Mouse (Mus musculus) heart, embryonic 15.5 days (tissue): Measurements from ENCODE around the gene Ctbp1. TPM values are rescaled to one million over a fixed set of nuclear protein-coding genes. Genes with fewer than 3 reads are reported as not detected.

Source experiments
- ATAC-seq: fragments of 200-750 bp; cut with Nextera tagmentation; replicated peaks from 2 replicates; pipeline ENCODE4 v1.8.0; 2017; ENCODE audit warnings: low read depth, moderate TSS enrichment; ENCODE audit not compliant: insufficient number of reproducible peaks, insufficient read depth, low FRiP score
- H3K27ac ChIP-seq: fragments of 300-500 bp; sonication (generic); 2 replicates; pipeline ENCODE4 v1.5.1; 2015; ENCODE audit warnings: mild to moderate bottlenecking, inconsistent platforms
- H3K27me3 ChIP-seq: fragments of 300-500 bp; sonication (generic); 2 replicates; pipeline ENCODE4 v1.6.1; 2015; ENCODE audit warnings: inconsistent platforms
- H3K36me3 ChIP-seq: fragments of 300-500 bp; sonication (generic); 2 replicates; pipeline ENCODE4 v1.6.1; 2015; ENCODE audit warnings: mild to moderate bottlenecking, inconsistent platforms
- H3K4me1 ChIP-seq: fragments of 300-500 bp; sonication (generic); replicated peaks from 2 replicates; pipeline ENCODE4 v1.6.1; 2015; ENCODE audit warnings: inconsistent platforms
- H3K4me2 ChIP-seq: fragments of 300-500 bp; sonication (generic); 2 replicates; pipeline ENCODE4 v1.6.1; 2015; ENCODE audit warnings: inconsistent platforms, mild to moderate bottlenecking, moderate library complexity
- H3K4me3 ChIP-seq: fragments of 300-500 bp; sonication (generic); 2 replicates; pipeline ENCODE4 v1.5.1; 2015; ENCODE audit warnings: mild to moderate bottlenecking, inconsistent platforms
- H3K9ac ChIP-seq: fragments of 300-500 bp; sonication (generic); 2 replicates; pipeline ENCODE4 v1.6.1; 2015; ENCODE audit warnings: mild to moderate bottlenecking, inconsistent platforms
- H3K9me3 ChIP-seq: fragments of 300-500 bp; sonication (generic); replicated peaks from 2 replicates; pipeline ENCODE4 v1.6.1; 2016; ENCODE audit warnings: inconsistent platforms
- WGBS: fragments of 180-500 bp; shearing (Covaris S2); methylation state at CpG from one replicate; pipeline ENCODE4 v1.1.7; 2015; ENCODE audit warnings: mixed read lengths; 5-methylcytosine and 5-hydroxymethylcytosine counted together
- polyA plus RNA-seq: library from polyadenylated mRNA; unstranded; fragments of >200 nt; fragmentation: Nextera tagmentation; extraction: Ambion mirVana; gene quantifications from 2 replicates; pipeline ENCODE4 v1.2.1, GENCODE M21; 2015

Gene Ctbp1
- polyA plus RNA-seq, result 190 and 256 TPM in 2 replicates

DNA sequence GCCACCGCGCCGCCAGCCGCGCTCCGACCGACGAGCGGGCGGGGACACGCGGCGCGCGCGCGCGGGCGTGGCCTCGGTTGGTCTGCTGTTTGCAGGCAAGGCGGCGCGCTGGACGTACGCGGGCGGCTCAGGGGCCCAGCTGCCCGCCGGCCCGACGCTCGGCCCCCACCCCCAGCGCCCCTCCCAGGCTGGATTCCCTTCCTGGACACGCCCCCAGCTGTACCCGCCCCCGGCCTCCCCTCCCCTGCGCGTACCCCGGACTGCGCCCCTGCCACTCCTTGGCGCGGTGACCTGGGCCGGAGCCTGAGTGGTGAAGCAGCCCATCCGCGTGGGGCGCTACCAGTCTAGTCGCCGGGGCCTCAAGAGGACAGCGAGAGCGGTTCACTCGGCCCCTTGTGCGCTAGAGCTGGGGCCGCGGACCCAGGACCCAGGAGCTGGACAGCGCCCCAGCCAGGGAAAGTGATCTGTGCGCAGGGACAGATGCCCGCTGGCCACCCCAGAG lies at the start of gene Ctbp1:
Gene Ctbp1 (minus strand): TSS at position 42 of the 502 bp plus-strand sequence.
- no peaks in the 10 kb centered on the region for H3K9me3 ChIP-seq
- WGBS, result under 1% methylated on average over 36 of the region's 57 CpGs
- H3K4me1 ChIP-seq, result peaks cover 41% of the 10 kb centered on the region
- peak within 1 kb of the TSS; percentile 99 for H3K27ac ChIP-seq
- peak; percentile 89 for ATAC-seq
- peak within 1 kb of the TSS; percentile 97 for H3K4me3 ChIP-seq
- H3K4me2 ChIP-seq, result peak within 1 kb of the TSS; percentile 89
- H3K27me3 ChIP-seq, result no peaks in the 10 kb centered on the region
- peak within 1 kb of the TSS; percentile 93 for H3K9ac ChIP-seq
- no peaks in the 10 kb centered on the region for H3K36me3 ChIP-seq

DNA sequence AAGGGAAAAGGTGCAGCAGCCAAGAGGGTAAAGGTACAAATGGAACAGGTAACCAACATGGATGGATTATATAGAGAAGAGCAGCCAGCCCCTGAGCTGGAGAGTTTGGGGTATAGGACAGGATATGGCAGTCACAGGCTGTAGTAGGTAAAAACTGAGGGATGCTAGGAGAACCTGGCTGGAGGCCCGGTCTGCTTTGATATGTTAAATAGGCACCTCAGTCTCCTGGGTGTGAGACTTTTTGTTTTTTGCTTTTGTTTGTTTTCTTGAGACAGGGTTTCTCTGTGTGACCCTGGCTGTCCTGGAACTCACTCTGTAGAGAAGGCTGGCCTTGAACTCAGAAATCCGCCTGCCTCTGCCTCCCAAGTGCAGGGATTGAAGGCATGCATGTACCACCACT lies 49.7 kb upstream of the Ctbp1 start:
- 54% methylated on average over 2 of the region's 2 CpGs for WGBS
- Histone ChIP-seq H3K9ac (no peak overlapping the region), H3K4me3 (no peak overlapping the region)

DNA sequence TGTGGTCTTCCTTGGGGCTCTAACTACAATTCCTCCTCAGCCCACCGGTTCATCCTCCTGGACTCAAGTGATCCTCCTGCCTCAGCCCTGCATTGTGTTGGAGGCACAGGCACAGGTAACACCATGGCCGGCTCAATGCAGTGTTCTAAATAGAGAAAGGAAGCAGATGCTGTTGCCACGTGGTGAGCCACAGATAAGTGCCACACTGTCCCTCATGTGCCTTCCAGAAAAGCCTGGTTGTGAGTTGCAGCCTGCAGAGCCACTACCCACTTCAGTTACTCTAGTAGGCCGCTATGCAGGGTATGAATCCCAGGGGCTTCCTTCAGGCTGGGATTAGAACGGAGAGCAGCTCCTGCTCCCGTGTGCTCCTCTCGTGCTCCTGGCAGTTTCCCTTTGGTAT lies 37.4 kb upstream of the Ctbp1 start:
- Histone ChIP-seq H3K4me3 (no peak overlapping the region), H3K27me3 (no peaks in the 10 kb centered on the region), H3K27ac (no peak overlapping the region), H3K36me3 (no peaks in the 10 kb centered on the region), H3K4me2 (no peak overlapping the region), H3K9me3 (no peaks in the 10 kb centered on the region), H3K4me1 (no peaks in the 10 kb centered on the region), H3K9ac (no peak overlapping the region)
- ATAC-seq, result no peak
- 75% methylated on average over 7 of the region's 7 CpGs for WGBS

More for the DNA sequence above, 49.7 kb upstream of the Ctbp1 start:
- no peak overlapping the region for H3K27ac ChIP-seq
- H3K4me1 ChIP-seq, result no peaks in the 10 kb centered on the region
- H3K9me3 ChIP-seq, result no peaks in the 10 kb centered on the region
- no peaks in the 10 kb centered on the region for H3K27me3 ChIP-seq
- no peaks in the 10 kb centered on the region for H3K36me3 ChIP-seq
- ATAC-seq, result no peak
- no peak overlapping the region for H3K4me2 ChIP-seq

- ATAC-seq, result no peak
- Histone ChIP-seq H3K9ac (no peak overlapping the region), H3K4me1 (no peaks in the 10 kb centered on the region), H3K9me3 (no peaks in the 10 kb centered on the region), H3K36me3 (no peaks in the 10 kb centered on the region), H3K4me3 (no peak overlapping the region), H3K27ac (no peak overlapping the region), H3K4me2 (no peak overlapping the region), H3K27me3 (no peaks in the 10 kb centered on the region)
- 69% methylated on average over 3 of the region's 3 CpGs for WGBS
Measured at GRCm38 (mm10) chr5:33310704-33311462, 36.1 kb upstream of the Ctbp1 start.

- Histone ChIP-seq H3K9ac (no peak overlapping the region), H3K27ac (no peak overlapping the region)
- 75% methylated on average over 2 of the region's 2 CpGs for WGBS
Measured at GRCm38 (mm10) chr5:33301801-33302200, 27.0 kb upstream of the Ctbp1 start.

GRCm38 (mm10) chr5:33297164-33297563 lies 22.4 kb upstream of the Ctbp1 start:
- Histone ChIP-seq H3K9me3 (no peaks in the 10 kb centered on the region), H3K27ac (no peak overlapping the region), H3K9ac (no peak overlapping the region), H3K4me1 (no peaks in the 10 kb centered on the region), H3K27me3 (no peaks in the 10 kb centered on the region), H3K4me2 (no peak overlapping the region), H3K36me3 (no peaks in the 10 kb centered on the region), H3K4me3 (no peak overlapping the region)
- 63% methylated on average over 6 of the region's 6 CpGs for WGBS
- no peak for ATAC-seq

More at GRCm38 (mm10) chr5:33301801-33302200, 27.0 kb upstream of the Ctbp1 start:
- ATAC-seq, result no peak
- H3K27me3 ChIP-seq, result no peaks in the 10 kb centered on the region
- no peak overlapping the region for H3K4me3 ChIP-seq
- H3K9me3 ChIP-seq, result no peaks in the 10 kb centered on the region
- no peak overlapping the region for H3K4me2 ChIP-seq
- no peaks in the 10 kb centered on the region for H3K36me3 ChIP-seq
- H3K4me1 ChIP-seq, result no peaks in the 10 kb centered on the region

DNA sequence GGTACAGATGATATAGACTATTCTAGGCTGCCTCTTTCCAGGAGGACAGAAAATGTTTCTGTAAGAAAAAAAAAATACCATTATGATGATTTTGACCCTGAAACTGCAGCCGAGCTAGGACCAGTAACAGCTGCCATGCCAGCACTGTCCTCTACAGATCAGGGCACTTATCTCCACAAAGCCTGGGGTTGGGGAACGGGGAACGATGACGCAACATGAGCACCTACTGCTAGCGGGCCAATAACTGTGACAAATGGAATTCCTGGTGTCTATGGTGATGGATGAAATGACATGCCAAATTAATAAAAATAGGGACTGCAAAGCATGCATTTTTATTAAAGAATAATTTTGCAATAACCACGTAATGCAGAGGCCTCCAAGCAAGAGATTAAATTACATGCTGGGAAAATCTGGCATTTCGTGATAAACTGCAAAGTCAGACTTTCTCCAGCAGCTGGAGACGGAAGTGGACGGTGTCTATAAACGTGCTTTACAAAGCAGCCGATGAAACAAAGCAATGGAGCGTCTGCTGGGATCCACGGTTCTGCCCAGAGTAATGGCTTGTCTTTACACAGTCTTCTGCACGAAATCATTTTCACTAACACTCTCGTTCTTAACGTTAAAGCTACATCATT lies 19.1 kb upstream of the Ctbp1 start:
- H3K4me1 ChIP-seq, result no peaks in the 10 kb centered on the region
- H3K36me3 ChIP-seq, result no peaks in the 10 kb centered on the region
- 44% methylated on average over 16 of the region's 16 CpGs for WGBS
- no peak overlapping the region for H3K4me3 ChIP-seq
- no peaks in the 10 kb centered on the region for H3K27me3 ChIP-seq
- H3K9me3 ChIP-seq, result no peaks in the 10 kb centered on the region
- H3K4me2 ChIP-seq, result no peak overlapping the region
- ATAC-seq, result no peak
- H3K9ac ChIP-seq, result no peak overlapping the region
- no peak overlapping the region for H3K27ac ChIP-seq

DNA sequence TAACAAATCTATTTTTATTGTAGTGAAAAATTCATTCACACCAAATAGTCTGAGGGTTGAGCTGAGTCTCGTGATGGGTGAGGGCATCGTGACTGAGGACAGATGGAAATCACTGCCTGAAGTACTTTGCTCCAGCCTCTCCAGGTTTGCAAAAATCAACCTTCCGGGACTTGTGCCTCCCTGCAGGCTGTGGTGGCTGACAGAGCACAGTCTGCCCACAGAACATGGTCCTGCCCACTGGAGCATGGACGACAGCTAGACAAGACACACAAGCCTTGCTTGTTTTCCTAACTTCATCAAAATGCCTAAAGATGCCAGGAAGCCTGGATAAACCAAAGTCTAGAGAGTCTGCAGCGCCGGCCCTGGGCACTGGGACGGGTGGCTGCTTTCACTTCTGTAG lies 9.2 kb upstream of the Ctbp1 start:
- Histone ChIP-seq H3K9ac (no peak overlapping the region), H3K4me2 (no peak overlapping the region), H3K27me3 (no peaks in the 10 kb centered on the region), H3K36me3 (no peaks in the 10 kb centered on the region), H3K4me1 (no peaks in the 10 kb centered on the region), H3K4me3 (no peak overlapping the region), H3K27ac (no peak overlapping the region), H3K9me3 (no peaks in the 10 kb centered on the region)
- WGBS, result 68% methylated on average over 7 of the region's 7 CpGs
- no peak for ATAC-seq

- H3K4me2 ChIP-seq, result no peak overlapping the region
- no peak overlapping the region for H3K4me3 ChIP-seq
- no peaks in the 10 kb centered on the region for H3K9me3 ChIP-seq
- no peaks in the 10 kb centered on the region for H3K4me1 ChIP-seq
- ATAC-seq, result no peak
- 54% methylated on average over 1 of the region's 1 CpGs for WGBS
- H3K9ac ChIP-seq, result no peak overlapping the region
- H3K27me3 ChIP-seq, result no peaks in the 10 kb centered on the region
- no peaks in the 10 kb centered on the region for H3K36me3 ChIP-seq
- H3K27ac ChIP-seq, result no peak overlapping the region
Measured at GRCm38 (mm10) chr5:33281428-33281827, 6.6 kb upstream of the Ctbp1 start.

- Histone ChIP-seq H3K9ac (no peak overlapping the region), H3K27me3 (no peaks in the 10 kb centered on the region), H3K4me2 (no peak overlapping the region), H3K9me3 (no peaks in the 10 kb centered on the region), H3K4me3 (no peak overlapping the region), H3K27ac (no peak overlapping the region), H3K4me1 (0 out of 2 replicates have a peak, but pooled peaks cover 3% of the 10 kb centered on the region), H3K36me3 (no peaks in the 10 kb centered on the region)
- 50% methylated on average over 5 of the region's 5 CpGs for WGBS
- ATAC-seq, result no peak
Measured at GRCm38 (mm10) chr5:33278950-33279349, 4.2 kb upstream of the Ctbp1 start.

DNA sequence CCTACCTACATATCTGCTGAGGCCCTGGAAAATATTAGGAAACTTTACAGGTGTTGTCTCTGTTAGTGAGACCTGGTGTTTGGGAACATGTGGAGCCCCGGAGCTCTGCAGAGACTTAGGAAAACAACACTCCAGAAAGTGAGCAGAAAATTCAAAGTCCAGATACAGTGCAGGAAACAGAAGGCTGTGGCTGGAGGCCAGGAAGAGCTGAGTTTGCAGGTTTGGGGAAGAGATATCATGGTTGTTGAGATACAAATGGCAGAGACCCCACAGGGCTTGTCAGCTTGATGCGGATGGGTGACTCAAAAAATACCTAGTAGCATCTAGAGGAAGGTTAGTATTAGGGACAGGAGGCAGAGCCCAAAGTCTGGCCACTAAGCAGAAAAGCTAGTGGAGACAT lies 2.5 kb upstream of the Ctbp1 start:
- ATAC-seq, result no peak
- peaks cover 18% of the 10 kb centered on the region for H3K4me1 ChIP-seq
- no peaks in the 10 kb centered on the region for H3K36me3 ChIP-seq
- H3K9ac ChIP-seq, result no peak overlapping the region
- H3K9me3 ChIP-seq, result no peaks in the 10 kb centered on the region
- H3K4me3 ChIP-seq, result no peak overlapping the region
- no peak overlapping the region for H3K27ac ChIP-seq
- WGBS, result 52% methylated on average over 2 of the region's 2 CpGs
- H3K4me2 ChIP-seq, result no peak overlapping the region
- no peaks in the 10 kb centered on the region for H3K27me3 ChIP-seq
